Mouse (Mus musculus): ENCODE data around the gene Nup155.
A peak's percentile ranks its signal among the peaks of the same experiment; 100 is the strongest.
"Not testable (repeated sequence)": the region's sequence is repeated elsewhere in the genome, so short reads cannot be mapped to it uniquely, and the experiment has no call there.

The Nup155 gene

DNA sequence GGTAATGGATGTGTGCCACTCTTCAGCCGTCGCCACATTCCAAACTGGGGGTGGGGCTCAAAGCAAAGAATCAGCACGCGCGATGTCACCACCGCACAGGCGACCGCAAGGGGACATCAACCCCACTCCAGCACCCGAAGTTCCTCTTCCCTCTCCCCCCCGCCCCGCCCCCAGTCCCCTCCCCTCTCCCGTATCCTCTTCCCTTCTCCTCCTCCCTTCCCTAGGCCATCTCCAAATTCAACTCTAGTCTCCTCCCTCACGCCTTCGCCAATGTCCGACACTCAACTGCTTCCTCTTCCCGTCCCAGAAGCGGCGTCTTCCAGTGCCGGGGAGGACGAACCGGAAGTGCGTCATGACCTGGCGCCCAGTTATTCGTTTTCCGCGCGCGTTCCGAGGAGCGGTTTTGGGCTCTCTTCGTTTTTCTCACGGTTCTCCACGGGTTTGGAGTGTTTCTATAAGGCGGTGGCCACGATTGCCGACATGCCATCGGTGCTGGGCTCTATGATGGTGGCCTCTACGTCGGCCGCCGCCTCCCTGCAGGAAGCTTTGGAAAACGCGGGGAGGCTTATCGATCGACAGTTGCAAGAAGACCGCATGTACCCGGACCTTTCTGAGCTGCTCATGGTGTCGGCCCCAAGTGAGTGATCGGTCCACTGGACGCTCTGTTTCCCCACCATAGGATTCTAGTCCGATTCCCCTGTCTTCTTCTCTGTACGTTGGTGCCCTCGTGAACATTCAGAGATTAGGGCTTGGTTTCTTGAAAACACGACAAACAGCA, at the start of gene Nup155:
Nup155 (plus strand) TSS at position 308 of the 778 bp plus-strand sequence.
- DNase-seq, result peak; percentile 93

DNA sequence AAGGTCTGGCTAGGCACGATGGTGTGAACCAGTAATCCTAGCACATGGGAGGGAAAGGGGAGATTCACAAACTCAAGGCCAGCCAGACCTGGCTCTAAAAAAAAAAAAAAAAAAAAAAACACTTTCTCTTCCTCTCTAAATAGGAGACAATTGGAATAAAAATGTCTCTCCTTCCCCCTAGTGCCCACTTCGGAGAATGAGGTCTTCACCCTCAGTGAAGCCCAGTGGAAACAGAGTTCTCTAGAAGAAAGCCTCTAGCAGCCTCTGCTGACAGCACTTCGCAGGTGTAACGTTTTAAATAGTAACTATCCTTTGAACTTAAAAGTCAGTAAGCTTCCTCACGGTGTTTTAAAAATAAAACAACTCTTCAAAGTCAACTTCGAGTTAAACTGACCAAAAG, 43.9 kb upstream of the Nup155 start:
- DNase-seq, result no peak

DNA sequence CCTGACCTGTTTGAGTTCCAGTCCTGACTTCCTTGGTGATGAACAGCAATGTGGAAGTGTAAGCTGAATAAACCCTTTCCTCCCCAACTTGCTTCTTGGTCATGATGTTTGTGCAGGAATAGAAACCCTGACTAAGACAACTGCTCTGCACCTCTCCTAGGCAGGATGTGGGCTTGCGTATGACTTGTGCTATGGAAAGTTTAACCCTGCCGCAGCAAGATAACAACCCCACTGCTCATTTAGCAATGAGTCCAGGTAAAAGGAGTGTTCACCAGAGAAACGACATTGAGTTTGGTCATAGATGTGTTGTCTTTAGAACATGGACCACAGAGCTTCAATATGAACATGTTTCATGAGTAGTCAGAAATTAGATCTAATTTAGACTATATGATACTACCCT, 35.9 kb upstream of the Nup155 start:
- not testable (repeated sequence) for DNase-seq

- no peak for DNase-seq
Observed at GRCm38 (mm10) chr15:8082139-8082538, 26.9 kb upstream of the Nup155 start.

GRCm38 (mm10) chr15:8087293-8087692, 21.8 kb upstream of the Nup155 start:
- DNase-seq, result no peak

GRCm38 (mm10) chr15:8088715-8089114, 20.4 kb upstream of the Nup155 start:
- DNase-seq, result no peak

DNA sequence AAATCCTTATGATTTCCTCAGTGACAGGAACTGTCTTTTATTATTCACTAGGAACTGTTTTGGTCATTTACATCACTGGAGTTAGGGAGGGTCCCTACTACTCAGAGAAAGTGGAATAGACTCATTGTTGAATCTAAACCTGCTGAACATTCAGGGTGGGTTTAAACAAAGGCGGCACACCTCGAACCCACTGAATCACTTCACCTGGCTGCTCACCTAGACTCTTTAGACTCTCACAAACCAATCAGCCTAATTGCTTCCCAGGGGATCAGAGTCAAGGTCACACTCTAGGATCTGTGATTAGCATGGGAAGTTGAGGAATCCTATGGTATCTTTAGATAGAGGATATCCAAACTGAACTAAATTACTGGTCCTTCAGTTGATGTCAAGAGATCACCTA, 18.4 kb upstream of the Nup155 start:
- no peak for DNase-seq

DNA sequence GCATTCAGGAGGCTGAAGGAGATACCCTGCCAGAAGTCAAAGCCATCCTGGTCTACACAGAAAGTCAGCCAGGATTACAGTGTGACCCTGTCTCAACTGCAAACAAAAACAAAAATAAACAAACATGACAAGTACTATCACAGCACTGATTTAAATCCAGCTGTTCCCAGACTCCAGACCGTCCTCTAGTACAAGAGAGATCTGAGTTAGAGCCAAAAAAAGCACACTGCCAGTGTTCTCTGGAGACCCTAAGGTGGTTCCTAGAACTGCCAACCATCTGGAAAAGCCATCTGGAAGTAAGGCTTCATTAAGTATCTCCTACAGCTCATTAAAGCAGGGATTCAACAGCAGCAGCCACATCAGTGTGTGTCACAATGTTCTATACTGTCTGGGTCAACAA, 16.4 kb upstream of the Nup155 start:
- not testable (repeated sequence) for DNase-seq

GRCm38 (mm10) chr15:8097853-8098252, 11.2 kb upstream of the Nup155 start:
- DNase-seq, result peak; percentile 39 to 42

- peak; percentile 95 to 100 for DNase-seq
Observed at GRCm38 (mm10) chr15:8098774-8099749, 10.0 kb upstream of the Nup155 start, which contains the start of gene Wdr70. TSS of gene Wdr70 (minus strand) at chr15:8099209.

GRCm38 (mm10) chr15:8101975-8102542, 7.0 kb upstream of the Nup155 start:
- not testable (repeated sequence) for DNase-seq

DNA sequence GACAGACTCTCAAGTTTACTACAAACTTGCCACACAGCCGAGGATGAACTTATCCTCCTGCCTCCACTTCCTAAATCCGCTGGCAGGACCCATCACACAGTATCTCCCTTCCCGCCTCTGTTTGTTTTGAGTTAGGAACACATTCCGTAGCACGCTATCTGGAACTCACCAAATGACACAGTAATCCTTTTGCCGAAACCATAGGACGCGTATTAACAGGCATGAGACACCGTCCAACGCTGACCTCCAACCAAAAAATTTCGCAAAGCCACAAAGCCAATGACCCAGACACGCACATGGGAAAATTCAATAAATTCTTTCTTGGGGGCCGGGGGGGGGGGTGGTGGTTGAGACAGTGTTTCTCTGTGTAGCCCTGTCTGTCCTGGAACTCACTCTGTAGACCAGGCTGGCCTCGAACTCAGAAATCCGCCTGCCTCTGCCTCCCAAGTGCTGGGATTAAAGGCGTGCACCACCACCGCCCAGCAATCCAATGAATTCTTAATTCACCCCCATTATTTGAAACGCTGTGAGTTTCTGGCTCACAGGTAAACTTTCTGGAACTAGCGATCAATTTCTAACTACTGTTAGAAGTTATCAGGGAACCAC, 610 bp upstream of the Nup155 start:
- no peak for DNase-seq

- no peak for DNase-seq
Observed at GRCm38 (mm10) chr15:8109782-8110181, 709 bp downstream of the Nup155 start.

DNA sequence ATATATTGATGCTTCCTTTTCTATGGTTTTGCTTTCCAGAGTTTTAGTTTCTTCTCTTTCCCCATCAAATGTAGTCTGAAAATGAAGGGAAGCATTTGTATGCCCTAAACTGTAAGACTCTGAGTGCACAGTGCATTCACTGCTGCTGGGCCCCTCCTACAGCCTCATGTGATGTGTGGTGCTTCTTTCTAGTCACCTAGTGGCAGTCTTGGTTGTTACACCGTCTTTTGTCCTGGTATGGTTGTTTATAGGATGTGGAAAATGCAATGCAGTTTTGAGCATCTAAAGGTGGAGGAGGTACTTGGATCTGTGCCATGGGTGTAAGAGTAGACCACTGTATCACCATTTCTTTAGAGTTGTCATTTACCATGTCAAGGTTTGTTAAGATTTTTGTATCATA, 20.2 kb downstream of the Nup155 start:
- DNase-seq, result no peak

DNA sequence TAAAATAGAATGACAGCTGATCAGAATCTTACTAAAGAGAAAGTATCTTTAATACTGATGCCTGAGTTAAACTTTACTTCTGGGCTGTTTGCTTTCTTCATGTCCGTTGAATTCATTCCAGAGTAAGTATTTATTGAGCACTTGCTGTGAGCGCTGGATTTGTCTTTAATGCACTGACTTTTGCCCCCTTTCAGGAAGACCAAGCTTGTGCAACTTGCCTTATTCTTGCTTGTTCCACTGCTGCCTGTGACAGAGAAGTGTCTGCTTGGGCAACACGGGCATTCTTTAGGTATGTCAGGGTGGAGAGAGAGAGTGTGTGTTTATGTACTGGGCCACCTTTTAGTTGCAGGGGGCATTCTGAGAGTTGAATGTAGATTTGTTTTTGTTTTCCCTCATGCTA, 22.2 kb downstream of the Nup155 start:
- DNase-seq, result no peak

DNA sequence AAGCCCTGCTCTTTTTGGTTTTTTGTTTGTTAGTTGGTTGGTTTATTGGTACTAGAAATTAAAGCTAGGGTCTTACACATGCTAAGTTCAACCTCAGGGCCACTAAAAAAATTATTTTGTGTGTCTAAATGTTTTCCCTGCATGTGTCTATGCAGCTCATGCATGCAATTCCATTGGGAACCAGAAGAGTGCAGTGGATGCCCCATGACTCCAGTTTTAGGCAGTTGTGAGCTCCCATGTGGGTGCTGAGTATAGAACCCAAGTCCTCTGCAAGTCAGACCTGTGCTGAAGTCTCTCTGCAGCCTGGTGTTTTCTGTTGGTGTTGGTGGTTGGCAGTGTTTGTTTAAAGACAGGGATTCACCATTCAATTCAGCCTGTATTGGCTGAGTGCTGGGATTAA, 22.7 kb downstream of the Nup155 start:
- no peak for DNase-seq

DNA sequence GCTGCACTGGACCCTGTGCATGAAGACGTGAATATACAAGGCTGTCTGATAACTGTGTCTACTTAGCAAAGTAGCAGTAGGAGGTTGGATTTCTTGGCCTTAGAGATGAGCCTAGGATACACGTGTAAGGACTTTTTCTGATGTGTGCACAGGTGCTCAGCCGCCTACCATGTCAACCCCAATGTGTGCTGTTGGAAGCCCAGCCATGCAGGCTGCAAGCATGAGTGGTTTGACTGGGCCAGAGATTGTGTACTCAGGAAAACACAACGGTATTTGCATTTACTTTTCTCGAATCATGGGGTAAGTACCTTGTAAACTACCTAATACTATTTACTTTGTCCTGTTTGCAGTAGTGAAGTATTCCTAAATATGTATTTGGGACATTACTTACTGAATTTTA, 26.5 kb downstream of the Nup155 start:
- DNase-seq, result no peak

DNA sequence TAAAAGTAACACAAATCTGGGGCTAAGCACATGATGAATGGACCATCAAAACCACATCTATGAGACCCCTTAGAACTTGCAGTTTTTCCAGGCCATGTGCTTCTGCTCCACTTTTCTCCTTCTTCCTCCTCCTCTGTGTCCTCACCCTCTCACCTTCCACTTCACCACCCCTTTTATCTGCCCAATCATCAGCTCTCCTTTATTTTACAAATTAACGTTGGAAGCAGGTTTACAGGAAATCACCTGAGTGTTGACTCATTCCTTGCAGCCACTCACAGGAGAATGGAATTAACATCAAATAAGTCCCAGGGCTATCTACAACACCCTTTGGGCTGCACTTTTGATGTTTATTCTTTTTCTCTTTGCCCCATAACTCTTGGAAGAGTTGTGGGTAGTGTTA, 52.8 kb downstream of the Nup155 start:
- no peak for DNase-seq

DNA sequence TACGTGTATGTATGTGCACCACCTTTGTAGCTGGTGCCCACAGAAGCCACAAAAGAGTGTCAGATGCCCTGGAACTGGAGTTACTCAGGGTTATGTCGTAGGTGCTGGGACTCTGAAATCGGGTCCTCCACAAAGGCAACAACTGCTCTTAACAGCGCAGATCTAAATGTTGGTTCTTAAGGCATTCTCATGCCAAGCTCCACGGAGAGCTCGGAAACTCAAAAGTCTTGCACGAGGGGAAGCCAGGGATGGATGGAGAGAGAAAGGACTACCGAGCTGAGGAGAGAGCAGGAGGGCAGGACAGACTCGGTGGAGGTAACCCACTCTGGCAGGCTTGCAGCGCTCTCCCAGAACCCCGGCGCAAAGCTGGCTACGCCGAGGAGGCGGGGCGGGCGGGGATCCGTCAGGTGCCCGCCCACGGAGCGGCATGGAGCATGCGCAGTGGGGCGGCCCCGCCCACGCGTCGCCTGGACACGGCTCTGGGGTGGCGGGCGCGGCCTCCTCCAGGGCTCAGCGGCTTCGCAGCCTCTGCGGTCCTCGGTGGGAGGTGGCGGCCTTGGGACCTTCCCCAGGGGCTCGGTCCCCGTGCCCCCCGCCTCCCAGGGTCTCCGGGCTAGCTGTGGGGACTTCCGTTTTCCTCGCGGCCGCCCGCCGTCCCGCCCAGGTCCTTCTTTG, 59.7 kb downstream of the Nup155 start, which contains the start of gene Cplane1:
Cplane1 (plus strand) TSS at position 516 of the 675 bp plus-strand sequence.
- peak; percentile 93 to 98 for DNase-seq

- DNase-seq, result peak in 1 of 2 experiments; percentile 61
Observed at GRCm38 (mm10) chr15:8169266-8169746, 60.2 kb downstream of the Nup155 start.

- no peak for DNase-seq
Observed at GRCm38 (mm10) chr15:8189563-8189962, 80.5 kb downstream of the Nup155 start.

GRCm38 (mm10) chr15:8190435-8190834, 81.4 kb downstream of the Nup155 start:
- DNase-seq, result no peak

Measured in cerebellum, adult 18-20 months (tissue).